In genomic region chr10:96264433-96264832, GRCm38 (mm10) we compare ENCODE assay signal across 9 mouse cellular contexts.
DNase-seq lines count a peak whose midpoint lies in the region; ATAC-seq and TF ChIP-seq lines count a peak whose summit lies in the region.
"Had no signal": no experiment of that assay in that cellular context is flagged by ENCODE, and none has a peak within 500 bp of the region (broad histone marks: within the 10 kb centered on the region; RNA-seq: fewer than 3 reads in every experiment).

No protein-coding gene starts in this region.

- H3K4me1 ChIP-seq in intestine, embryonic 14.5 days (replicated peaks; ENCODE audit: control insufficient read depth, insufficient read depth, low read length) = peaks cover 20% of the 10 kb centered on the region
- H3K4me1 ChIP-seq in intestine, postnatal 0 days (replicated peaks; ENCODE audit: control insufficient read depth, insufficient read depth, low read length) = no peaks in the 10 kb centered on the region
- H3K4me1 ChIP-seq in intestine, embryonic 16.5 days (ENCODE audit: control insufficient read depth, insufficient read depth, low read length) = peaks cover 19% of the 10 kb centered on the region

- ATAC-seq in intestine, embryonic 14.5 days (replicated peaks; ENCODE audit: low FRiP score, low TSS enrichment, low read depth) = no peak
- no peak for ATAC-seq in intestine, postnatal 0 days
- ATAC-seq in CD4-positive, CD25-positive, alpha-beta regulatory T cell, adult 4 months = peak; percentile 53
- peak; percentile 56 for ATAC-seq in activated CD4-positive, CD25-positive, alpha-beta regulatory T cell, adult 4 months
- no peak for ATAC-seq in intestine, embryonic 16.5 days

- no peak overlapping the region for H3K9ac ChIP-seq in intestine, embryonic 14.5 days (ENCODE audit: low read length)
- no peak overlapping the region for H3K9ac ChIP-seq in intestine, postnatal 0 days (ENCODE audit: low read depth, low read length)
- H3K9ac ChIP-seq in intestine, embryonic 16.5 days (ENCODE audit: low read depth, low read length) = no peak overlapping the region

- H3K27ac ChIP-seq in intestine, embryonic 14.5 days (ENCODE audit: low read depth) = peak overlapping the region; percentile 52; the same call in 1 of the 2 replicates
- H3K27ac ChIP-seq in intestine, postnatal 0 days (ENCODE audit: low read depth, low read length) = no peak overlapping the region
- H3K27ac ChIP-seq in intestine, embryonic 16.5 days (ENCODE audit: low read length) = no peak overlapping the region

- H3K27me3 ChIP-seq in intestine, embryonic 14.5 days (replicated peaks; ENCODE audit: control insufficient read depth, insufficient read depth, low read length) = no peaks in the 10 kb centered on the region
- H3K27me3 ChIP-seq in intestine, postnatal 0 days (replicated peaks; ENCODE audit: control insufficient read depth, insufficient read depth, low read length) = no peaks in the 10 kb centered on the region
- no peaks in the 10 kb centered on the region for H3K27me3 ChIP-seq in intestine, embryonic 16.5 days (replicated peaks; ENCODE audit: control insufficient read depth, insufficient read depth, low read length)

- no peaks in the 10 kb centered on the region for H3K9me3 ChIP-seq in intestine, embryonic 14.5 days (ENCODE audit: control insufficient read depth, low read length)
- H3K9me3 ChIP-seq in intestine, postnatal 0 days (ENCODE audit: control insufficient read depth) = no peaks in the 10 kb centered on the region
- H3K9me3 ChIP-seq in intestine, embryonic 16.5 days (ENCODE audit: control insufficient read depth, low read length) = no peaks in the 10 kb centered on the region

- no peaks in the 10 kb centered on the region for H3K36me3 ChIP-seq in intestine, embryonic 14.5 days (ENCODE audit: control insufficient read depth, insufficient read depth, low read length)
- no peaks in the 10 kb centered on the region for H3K36me3 ChIP-seq in intestine, postnatal 0 days (ENCODE audit: control insufficient read depth, insufficient read depth)
- H3K36me3 ChIP-seq in intestine, embryonic 16.5 days (ENCODE audit: control insufficient read depth, insufficient read depth, low read length) = no peaks in the 10 kb centered on the region

- peak overlapping the region; percentile 9; the same call in 1 of the 2 replicates for H3K4me2 ChIP-seq in intestine, embryonic 14.5 days (ENCODE audit: low read length)
- H3K4me2 ChIP-seq in intestine, postnatal 0 days (replicated peaks; ENCODE audit: low read depth) = no peak overlapping the region
- no peak overlapping the region for H3K4me2 ChIP-seq in intestine, embryonic 16.5 days (ENCODE audit: low read depth, low read length)

- no peak for DNase-seq in intestine, embryonic 14.5 days (ENCODE audit: low spot score)
- peak; percentile 55 to 71 for DNase-seq in kidney, postnatal 4 days
- DNase-seq in layer of hippocampus, postnatal 36 days = no peak
- DNase-seq in layer of hippocampus, postnatal 25 days (ENCODE audit: extremely low spot score in 1 of 2, low spot score in 1 of 2) = no peak
- DNase-seq: right cerebral cortex, adult 18-20 months had no signal

- no peak overlapping the region for H3K4me3 ChIP-seq in intestine, embryonic 14.5 days (ENCODE audit: low read depth, low read length)
- no peak overlapping the region for H3K4me3 ChIP-seq in intestine, postnatal 0 days (ENCODE audit: low read depth, low read length)
- H3K4me3 ChIP-seq in intestine, embryonic 16.5 days (ENCODE audit: low read length) = no peak overlapping the region

- WGBS in intestine, embryonic 14.5 days = 15% methylated on average over 5 of the region's 5 CpGs
- WGBS in intestine, postnatal 0 days = 32% methylated on average over 5 of the region's 5 CpGs
- 32% methylated on average over 5 of the region's 5 CpGs for WGBS in intestine, embryonic 16.5 days

- no peak for TF ChIP-seq CTCF in intestine, postnatal 0 days (IDR thresholded peaks at IDR 0.05; ENCODE audit: low read depth)

Comparison
In these comparisons a context has a peak if more than half of its experiments do, and no peak if none do; other contexts are left out.
1. ATAC-seq: peak in CD4-positive, CD25-positive, alpha-beta regulatory T cell, adult 4 months (single experiment) and activated CD4-positive, CD25-positive, alpha-beta regulatory T cell, adult 4 months (single experiment); none in intestine, embryonic 14.5 days (single experiment), intestine, postnatal 0 days (single experiment) and intestine, embryonic 16.5 days (single experiment).
2. DNase-seq: peak in kidney, postnatal 4 days (2 of 2); none in intestine, embryonic 14.5 days (single experiment), layer of hippocampus, postnatal 36 days (0 of 2) and layer of hippocampus, postnatal 25 days (0 of 2).